Mouse (Mus musculus): Measurements from ENCODE around the gene Slc6a1.

Slc6a1 gene

GRCm38 (mm10) chr6:114363740-114364139 lies 81.3 kb downstream of the Slc6a1 start:
- no peak for DNase-seq

DNA sequence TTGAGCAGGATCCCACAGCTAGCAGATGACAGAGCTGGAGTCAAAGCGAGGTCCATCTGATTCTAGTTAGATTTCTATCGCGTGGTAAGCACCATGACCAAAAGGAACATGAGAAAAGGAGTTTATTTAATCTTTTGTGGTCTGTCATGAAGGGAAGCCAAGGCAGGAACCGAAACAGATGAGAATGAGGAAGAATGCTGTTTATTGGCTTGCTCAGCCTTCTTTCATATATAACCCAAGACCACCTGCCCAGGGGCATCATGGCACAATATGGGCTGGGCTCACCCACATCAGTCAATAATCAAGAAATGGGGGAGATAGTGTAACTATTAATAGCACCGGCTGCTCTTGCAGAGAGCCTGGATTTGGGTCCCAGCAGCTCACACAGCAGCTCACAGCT lies 82.3 kb downstream of the Slc6a1 start:
- no peak for DNase-seq

DNA sequence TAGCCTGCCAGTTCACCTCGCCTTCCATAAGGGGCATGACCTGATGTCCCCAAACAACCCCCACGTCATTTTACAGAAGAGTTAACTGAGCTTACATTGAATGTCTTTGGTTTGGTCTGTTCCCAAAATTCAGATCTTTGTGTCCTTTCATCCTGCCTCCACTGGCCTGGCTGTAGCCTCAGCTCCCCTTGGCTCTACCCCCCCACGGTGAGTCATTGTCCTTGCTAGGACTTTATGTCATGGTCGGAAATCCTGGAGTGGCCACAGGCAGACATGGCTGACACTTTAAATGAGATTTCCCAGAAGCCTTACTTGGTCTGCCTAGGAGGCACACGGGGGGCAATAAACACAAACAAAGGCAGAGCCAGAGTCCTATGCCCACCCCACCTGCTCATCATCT lies 83.8 kb downstream of the Slc6a1 start:
- no peak for DNase-seq
